Mouse (Mus musculus): ENCODE results near the gene Mecp2.

Gene Mecp2

DNA sequence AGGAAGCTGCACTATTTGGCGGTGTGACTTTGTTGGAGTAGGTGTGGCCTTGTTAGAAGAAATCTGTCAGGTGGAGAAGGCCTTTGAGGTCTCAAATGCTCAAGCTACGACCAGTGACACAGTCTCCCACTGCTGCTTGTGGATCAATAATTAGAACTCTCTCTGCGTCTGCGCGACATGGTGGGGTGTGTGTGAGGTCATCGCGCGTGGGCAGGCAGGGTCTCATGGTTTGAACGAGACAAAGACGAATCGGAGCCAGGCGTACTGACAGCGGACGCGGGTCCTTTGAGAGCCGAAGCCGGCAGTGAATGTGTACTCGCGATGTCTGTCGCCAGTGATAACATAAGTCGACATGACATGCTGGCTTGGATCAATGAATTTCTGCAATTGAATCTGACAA lies 128.8 kb downstream of the Mecp2 start:
- no peak for DNase-seq

DNA sequence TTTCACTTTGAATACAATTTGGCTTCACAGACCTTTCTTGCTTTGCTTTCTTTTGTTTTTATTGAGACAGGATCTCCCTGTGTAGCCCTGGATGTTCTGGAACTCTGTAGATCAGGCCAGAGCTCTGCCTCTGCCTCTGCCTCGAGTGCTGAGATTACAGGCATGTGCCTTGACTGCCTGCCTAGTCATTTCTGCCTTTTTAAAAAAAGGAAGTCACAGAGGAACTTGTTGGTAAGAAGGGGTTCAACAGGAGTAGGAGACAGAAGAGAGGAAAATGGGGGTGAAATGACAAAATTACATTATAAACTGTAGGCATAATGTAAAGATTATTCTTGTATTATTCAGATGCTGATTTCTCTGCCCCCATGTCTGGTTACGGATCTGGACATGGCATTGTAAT lies 131.5 kb downstream of the Mecp2 start:
- no peak for DNase-seq

DNA sequence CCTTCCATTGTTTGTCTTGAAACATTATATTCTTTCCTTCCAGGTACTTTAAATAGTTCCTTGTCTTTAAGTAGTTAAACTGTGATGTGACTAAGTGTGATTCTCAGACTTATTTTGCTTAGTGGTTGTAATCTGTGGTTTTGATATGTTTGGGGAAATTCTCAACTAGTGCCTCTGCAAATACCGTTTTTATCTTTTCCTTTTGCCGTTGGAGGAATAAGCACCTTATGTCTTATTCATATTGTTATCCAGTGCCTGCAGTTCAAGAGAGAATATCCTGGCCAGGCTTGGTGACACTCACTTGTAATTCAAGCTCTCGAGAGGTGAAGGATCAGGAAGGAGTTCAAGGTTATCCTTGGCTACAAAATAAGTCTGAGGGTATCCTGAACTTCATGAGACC lies 134.1 kb downstream of the Mecp2 start:
- no peak for DNase-seq

DNA sequence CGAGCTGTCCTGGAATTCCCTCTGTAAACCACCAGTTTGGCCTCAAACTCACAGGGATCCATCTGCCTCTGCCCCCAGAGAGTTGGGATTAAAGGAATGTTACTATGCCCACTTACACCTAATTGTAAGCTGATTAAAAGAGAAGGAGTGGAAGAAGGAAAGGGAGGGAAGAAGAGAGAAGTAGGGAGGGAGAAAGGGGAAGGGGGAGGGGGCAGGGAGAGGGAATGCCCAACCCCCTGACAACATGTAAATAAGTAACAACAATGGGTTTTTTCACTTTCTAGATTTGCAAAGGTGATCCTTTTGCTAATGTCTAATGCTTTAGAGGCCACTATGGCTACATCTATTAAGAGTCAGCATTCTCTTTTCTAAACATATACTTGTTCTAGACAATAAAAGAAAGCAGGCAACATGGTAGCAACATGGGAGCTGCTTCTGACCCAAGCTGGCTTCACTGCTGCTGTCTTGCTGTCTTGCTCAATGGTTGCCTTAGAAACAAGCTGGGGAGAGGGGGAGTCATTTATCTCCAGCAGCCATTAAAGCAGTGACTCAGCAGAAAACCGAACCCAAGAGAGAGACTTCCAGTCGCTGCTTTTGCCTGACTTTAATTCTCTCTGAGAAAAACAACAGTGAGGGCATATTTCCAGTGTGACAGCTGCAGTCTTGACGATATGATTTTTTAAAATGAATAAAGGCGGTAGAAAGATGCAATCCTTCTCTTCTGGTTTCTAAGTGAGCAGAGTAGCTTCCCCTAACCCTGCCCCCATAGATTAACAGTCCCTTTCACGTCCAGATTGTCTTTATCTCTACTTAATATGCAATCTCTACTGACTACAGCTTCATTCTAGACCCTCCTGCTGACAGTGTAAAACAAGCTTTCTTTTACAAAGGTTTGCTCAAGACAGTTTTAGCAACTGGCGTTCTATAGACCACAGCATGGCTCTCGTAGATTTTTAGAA lies 136.0 kb downstream of the Mecp2 start:
- DNase-seq, result no peak

DNA sequence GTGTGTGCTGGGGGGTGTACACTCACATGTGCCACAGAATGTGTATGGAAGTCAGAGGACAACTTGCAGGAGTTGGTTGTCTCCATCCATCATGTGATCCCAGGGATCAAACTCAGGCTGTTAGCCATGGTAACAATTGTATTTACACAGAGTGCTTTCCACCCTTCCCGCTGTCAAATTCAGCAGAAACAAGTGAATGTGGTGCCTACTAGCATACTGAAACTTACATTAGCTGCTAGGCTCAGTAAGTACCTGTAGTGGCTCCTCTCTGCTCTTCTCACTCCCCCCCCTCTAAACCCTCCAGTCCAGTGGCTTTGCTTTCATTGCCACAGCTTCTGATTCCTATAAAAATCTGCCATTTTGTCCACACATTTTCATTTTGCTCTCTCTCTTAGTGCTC lies 157.4 kb downstream of the Mecp2 start:
- DNase-seq, result no peak

Data from cerebellum, adult 11-12 months (tissue).